Mouse (Mus musculus): Measurements from ENCODE around the gene Nxnl2. TPM values are rescaled to one million over a fixed set of nuclear protein-coding genes. Genes with fewer than 3 reads are reported as not detected.

Gene Nxnl2
- polyA plus RNA-seq (2016; fragmentation: Nextera tagmentation; extraction: Ambion mirVana), result 0.75 and 0.77 TPM in 2 replicates

DNA sequence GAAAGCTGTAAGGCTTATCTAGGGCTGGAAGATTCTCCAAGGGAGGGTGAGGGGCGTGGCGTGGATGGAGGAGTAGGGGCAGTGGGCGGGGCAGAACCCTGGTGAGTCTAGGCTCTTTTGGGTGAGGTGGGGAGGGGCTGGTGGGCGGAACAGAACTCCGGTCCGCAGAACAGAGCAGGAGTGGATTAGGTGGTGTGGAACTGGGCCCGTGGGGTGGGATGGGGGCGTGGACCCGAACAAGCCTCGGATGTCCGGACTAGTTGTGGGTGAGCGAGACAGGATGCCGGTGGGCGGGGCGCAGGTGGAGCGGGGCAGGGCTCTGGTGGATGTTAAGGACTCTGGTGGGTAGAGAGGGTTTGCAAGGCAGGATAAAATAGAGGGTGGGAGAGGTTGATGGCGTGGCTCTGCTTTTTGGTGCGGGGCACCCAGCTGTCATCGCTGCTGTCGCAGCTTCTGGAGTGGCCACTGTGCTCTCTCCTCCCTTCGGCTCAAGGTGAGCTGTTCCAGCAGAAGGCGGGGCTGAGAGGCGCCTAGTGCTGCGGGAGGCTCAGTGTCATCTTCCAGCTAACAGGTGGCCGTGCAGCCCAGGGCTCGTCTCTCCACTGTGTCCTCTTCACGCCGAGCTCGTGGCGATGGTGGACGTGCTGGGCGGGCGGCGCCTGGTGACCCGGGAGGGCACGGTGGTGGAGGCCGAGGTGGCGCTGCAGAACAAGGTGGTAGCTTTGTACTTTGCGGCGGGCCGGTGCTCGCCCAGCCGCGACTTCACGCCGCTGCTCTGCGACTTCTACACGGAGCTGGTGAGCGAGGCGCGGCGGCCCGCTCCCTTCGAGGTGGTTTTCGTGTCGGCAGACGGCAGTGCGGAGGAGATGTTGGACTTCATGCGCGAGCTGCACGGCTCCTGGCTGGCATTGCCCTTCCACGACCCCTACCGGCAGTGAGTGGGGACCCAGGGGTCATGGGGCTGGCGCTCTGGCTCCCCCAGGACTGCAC is at the start of gene Nxnl2:
TSS of gene Nxnl2 (plus strand) at position 332 of the 990 bp plus-strand sequence.
- no peaks in the 10 kb centered on the region for H3K36me3 ChIP-seq
- peak; percentile 73 for ATAC-seq (ENCODE audit: low FRiP score, low read depth)
- peaks cover 51% of the 10 kb centered on the region for H3K27me3 ChIP-seq
- under 1% methylated on average over 64 of the region's 64 CpGs for WGBS
- H3K9me3 ChIP-seq, result no peaks in the 10 kb centered on the region
- H3K4me3 ChIP-seq, result peak within 1 kb of the TSS; percentile 49
- peaks cover 17% of the 10 kb centered on the region for H3K4me1 ChIP-seq
- H3K27ac ChIP-seq (replicated peaks), result no peak within 1 kb of the TSS
- peak within 1 kb of the TSS; percentile 47 for H3K9ac ChIP-seq (replicated peaks)
- H3K4me2 ChIP-seq (replicated peaks), result peak within 1 kb of the TSS; percentile 95

DNA sequence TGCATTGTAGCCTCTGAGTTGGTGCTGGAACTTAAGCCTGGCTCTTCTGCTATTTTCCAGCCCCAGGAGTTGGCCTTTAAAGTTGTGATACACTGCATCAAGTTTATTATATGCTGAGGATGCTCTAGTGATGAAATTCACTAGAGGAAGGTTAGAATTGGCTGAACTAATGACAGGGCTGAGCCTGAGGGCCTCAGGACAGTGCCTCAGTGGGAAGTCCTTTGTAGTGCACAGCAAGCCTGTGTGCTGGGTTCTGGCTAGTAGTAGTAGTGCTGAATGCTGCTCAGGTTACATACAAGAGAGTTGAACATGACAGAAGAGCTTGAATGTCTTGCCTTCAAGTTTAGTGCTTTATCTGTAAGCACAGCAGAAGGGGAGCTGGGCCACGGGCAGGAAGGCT is 48.9 kb upstream of the Nxnl2 start:
- ATAC-seq (ENCODE audit: low FRiP score, low read depth), result no peak
- H3K9me3 ChIP-seq, result no peaks in the 10 kb centered on the region
- WGBS, result 40% methylated on average over 1 of the region's 1 CpGs
- H3K4me2 ChIP-seq (replicated peaks), result no peak overlapping the region
- no peak overlapping the region for H3K4me3 ChIP-seq
- 0 out of 2 replicates have a peak, but pooled peaks cover 14% of the 10 kb centered on the region for H3K36me3 ChIP-seq
- H3K27ac ChIP-seq (replicated peaks), result no peak overlapping the region
- peaks cover 37% of the 10 kb centered on the region for H3K4me1 ChIP-seq
- H3K9ac ChIP-seq (replicated peaks), result no peak overlapping the region
- H3K27me3 ChIP-seq, result no peaks in the 10 kb centered on the region

DNA sequence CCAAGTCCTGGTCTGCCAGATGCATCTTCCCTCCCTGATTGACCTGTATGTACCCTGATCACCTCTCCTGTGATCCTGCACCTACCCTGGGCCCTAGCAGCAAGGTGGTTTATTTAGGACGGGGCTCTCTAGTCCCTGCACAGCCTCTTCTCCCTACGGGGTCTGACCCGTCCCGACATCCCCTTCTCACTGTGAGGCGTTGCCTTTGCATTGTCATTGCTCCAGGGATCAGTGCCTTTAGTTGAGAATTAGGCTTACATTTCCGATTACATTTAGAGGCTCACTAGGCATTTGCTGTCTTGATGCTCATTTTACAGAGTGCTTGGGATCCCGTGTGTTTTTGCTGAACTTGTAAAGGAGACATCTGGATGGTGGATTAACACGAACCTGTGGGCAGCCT is 48.1 kb upstream of the Nxnl2 start:
- H3K4me3 ChIP-seq, result no peak overlapping the region
- no peak overlapping the region for H3K4me2 ChIP-seq (replicated peaks)
- H3K27ac ChIP-seq (replicated peaks), result no peak overlapping the region
- 81% methylated on average over 8 of the region's 8 CpGs for WGBS
- no peaks in the 10 kb centered on the region for H3K9me3 ChIP-seq
- H3K27me3 ChIP-seq, result no peaks in the 10 kb centered on the region
- H3K36me3 ChIP-seq, result peaks cover 15% of the 10 kb centered on the region; the same call in 1 of the 2 replicates
- H3K4me1 ChIP-seq, result peaks cover 37% of the 10 kb centered on the region
- no peak overlapping the region for H3K9ac ChIP-seq (replicated peaks)
- ATAC-seq (ENCODE audit: low FRiP score, low read depth), result no peak

DNA sequence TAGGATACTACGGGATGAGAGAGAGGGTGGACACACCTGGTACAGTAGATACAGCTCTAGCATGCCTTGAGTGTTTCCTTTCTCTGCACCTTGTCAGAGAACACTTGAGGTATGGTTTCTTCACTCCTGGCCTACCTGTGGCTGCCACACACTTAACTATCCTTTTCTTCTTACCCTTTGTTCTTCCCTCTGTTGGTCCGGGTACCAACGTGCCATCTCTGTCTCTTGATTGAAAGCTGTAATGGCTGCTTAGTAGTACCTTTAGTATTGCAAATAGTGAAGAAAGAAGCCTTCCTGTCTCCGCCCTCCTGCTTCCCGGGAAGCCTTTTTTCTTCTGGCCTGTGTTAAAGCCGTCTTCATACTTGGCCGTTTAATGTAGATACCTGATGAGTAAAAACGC is 45.5 kb upstream of the Nxnl2 start:
- no peak for ATAC-seq (ENCODE audit: low FRiP score, low read depth)
- 85% methylated on average over 8 of the region's 8 CpGs for WGBS

DNA sequence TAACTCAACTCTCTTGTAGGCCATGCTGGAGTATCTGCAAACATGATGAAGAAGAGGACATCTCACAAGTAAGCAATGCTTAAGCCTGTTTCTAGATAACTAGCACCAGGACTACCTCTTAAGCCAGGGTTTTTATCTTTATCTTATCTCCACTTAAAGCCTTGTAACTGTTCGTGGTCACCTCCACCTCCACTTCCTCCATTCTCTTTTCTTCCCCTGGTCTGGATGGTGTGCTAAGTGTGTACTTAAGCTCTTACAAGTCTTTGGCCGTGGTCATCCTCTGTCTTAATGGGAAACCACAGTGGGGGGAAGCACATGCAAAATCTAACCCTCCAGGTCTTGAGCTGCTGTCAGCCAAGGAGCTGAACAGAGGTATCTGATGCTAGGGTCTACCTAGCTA is 42.9 kb upstream of the Nxnl2 start:
- Histone ChIP-seq H3K9ac (replicated peaks) (no peak overlapping the region), H3K27me3 (no peaks in the 10 kb centered on the region), H3K9me3 (no peaks in the 10 kb centered on the region), H3K4me1 (0 out of 2 replicates have a peak, but pooled peaks cover 3% of the 10 kb centered on the region), H3K4me3 (no peak overlapping the region), H3K27ac (replicated peaks) (no peak overlapping the region), H3K36me3 (peaks cover 43% of the 10 kb centered on the region), H3K4me2 (replicated peaks) (no peak overlapping the region)
- no peak for ATAC-seq (ENCODE audit: low FRiP score, low read depth)
- WGBS, result 85% methylated on average over 2 of the region's 2 CpGs

More for the DNA sequence above, 45.5 kb upstream of the Nxnl2 start:
- H3K4me3 ChIP-seq, result no peak overlapping the region
- H3K36me3 ChIP-seq, result peaks cover 31% of the 10 kb centered on the region
- H3K27ac ChIP-seq (replicated peaks), result no peak overlapping the region
- no peak overlapping the region for H3K9ac ChIP-seq (replicated peaks)
- H3K4me1 ChIP-seq, result peaks cover 20% of the 10 kb centered on the region
- H3K27me3 ChIP-seq, result no peaks in the 10 kb centered on the region
- no peak overlapping the region for H3K4me2 ChIP-seq (replicated peaks)
- no peaks in the 10 kb centered on the region for H3K9me3 ChIP-seq

DNA sequence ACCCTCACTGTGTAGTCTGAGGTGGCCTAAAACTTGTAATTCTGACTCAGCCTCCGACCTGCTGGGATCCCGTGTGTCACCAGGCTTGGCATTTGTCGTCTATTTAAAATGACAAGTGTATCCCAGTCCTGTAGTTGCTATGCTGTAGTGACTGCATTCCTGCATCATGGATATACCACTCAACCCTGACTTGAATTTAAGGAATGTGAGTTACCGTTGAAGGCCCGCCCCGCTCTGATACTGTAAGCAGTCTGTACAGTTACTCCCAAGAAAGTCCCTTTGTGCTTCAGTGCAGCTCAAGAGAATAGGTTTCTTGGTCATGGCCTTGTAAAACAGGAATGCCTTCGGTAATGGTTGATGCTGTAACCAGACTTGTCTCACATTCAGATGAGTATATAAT is 42.4 kb upstream of the Nxnl2 start:
- Histone ChIP-seq H3K36me3 (peaks cover 41% of the 10 kb centered on the region), H3K27me3 (no peaks in the 10 kb centered on the region), H3K27ac (replicated peaks) (no peak overlapping the region), H3K4me2 (replicated peaks) (no peak overlapping the region), H3K9ac (replicated peaks) (no peak overlapping the region), H3K9me3 (no peaks in the 10 kb centered on the region), H3K4me3 (no peak overlapping the region), H3K4me1 (no peaks in the 10 kb centered on the region)
- ATAC-seq (ENCODE audit: low FRiP score, low read depth), result no peak
- WGBS, result 96% methylated on average over 7 of the region's 7 CpGs

DNA sequence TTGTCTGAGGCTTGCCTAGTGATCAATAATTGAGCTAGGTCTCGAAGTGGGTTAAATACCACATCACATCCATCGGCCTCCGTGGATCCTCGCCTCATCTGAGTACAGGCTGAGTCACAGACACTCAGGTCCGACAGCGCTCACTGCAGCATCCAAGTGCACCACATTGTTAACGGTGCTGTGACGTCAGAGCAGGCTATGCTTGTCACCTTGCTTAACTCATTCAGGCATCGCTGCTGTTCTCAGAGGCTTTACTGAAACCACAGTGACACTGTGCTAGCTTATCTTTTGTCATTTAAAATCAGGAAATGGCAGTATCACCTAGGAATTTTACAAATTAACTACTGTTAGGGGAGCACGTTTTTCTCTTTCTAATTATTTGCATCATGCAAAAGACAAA is 39.6 kb upstream of the Nxnl2 start:
- Histone ChIP-seq H3K4me3 (no peak overlapping the region), H3K27ac (replicated peaks) (no peak overlapping the region), H3K4me1 (no peaks in the 10 kb centered on the region), H3K4me2 (replicated peaks) (no peak overlapping the region), H3K36me3 (peaks cover 41% of the 10 kb centered on the region), H3K9ac (replicated peaks) (no peak overlapping the region), H3K9me3 (no peaks in the 10 kb centered on the region), H3K27me3 (no peaks in the 10 kb centered on the region)
- WGBS, result 88% methylated on average over 10 of the region's 10 CpGs
- no peak for ATAC-seq (ENCODE audit: low FRiP score, low read depth)

DNA sequence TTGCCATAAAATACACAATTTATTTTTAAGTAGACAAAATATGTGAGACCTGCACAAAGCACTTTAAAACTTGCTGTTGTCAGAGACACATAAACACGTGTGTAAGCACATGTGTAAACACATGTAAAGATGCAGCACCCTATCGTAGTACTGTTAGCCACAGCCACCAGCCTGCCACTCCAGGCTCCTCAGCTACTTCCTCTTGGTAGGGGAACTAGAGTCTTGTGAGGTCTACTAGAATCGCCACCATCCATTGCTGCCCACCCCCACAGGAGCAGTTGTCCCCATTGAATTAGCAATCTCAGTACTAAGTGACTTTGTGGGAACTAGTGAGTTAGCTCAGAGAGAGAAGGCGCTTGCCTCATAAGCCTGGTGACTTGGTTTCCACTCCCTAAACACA is 34.5 kb upstream of the Nxnl2 start:
- Histone ChIP-seq H3K4me3 (no peak overlapping the region), H3K27ac (replicated peaks) (no peak overlapping the region), H3K27me3 (no peaks in the 10 kb centered on the region), H3K36me3 (peaks cover 36% of the 10 kb centered on the region), H3K9ac (replicated peaks) (no peak overlapping the region), H3K4me2 (replicated peaks) (no peak overlapping the region), H3K4me1 (no peaks in the 10 kb centered on the region), H3K9me3 (no peaks in the 10 kb centered on the region)
- 86% methylated on average over 4 of the region's 4 CpGs for WGBS
- no peak for ATAC-seq (ENCODE audit: low FRiP score, low read depth)

DNA sequence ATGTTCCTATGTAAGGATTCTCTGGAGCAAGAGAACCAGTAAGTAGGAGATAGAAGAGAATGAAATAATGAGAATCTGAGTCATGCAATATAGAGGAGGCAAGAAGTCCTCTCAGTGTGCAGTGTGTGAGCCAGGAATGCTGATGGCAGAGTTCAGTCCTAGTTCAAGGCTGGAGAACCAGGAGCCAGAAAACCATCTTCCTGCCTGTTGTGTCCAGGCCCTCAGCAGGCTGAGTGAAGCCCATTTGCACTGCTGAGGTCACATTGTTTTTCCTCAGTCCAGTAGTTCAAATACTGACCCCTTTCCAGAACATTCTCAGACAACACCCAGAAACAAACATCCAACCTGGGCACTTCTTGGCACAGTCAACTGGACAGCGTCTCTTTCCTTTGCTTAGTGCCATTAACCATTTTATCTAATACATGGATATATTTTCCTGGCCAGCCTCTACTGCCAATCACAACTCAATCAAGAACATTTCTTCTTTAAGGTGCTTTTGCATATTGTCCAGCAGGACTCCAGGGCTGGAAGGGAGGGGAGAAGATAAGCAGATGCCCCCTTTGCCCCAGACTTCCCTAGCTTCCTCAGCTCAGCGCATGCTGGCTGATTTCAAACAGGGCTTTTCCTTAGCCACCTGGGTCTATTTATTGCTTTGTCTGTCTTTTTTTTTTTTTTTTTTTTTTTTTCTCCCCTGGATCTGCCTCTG is 33.7 kb upstream of the Nxnl2 start:
- Histone ChIP-seq H3K4me2 (replicated peaks) (no peak overlapping the region), H3K36me3 (peaks cover 41% of the 10 kb centered on the region), H3K27me3 (no peaks in the 10 kb centered on the region), H3K4me3 (no peak overlapping the region), H3K4me1 (no peaks in the 10 kb centered on the region), H3K9ac (replicated peaks) (no peak overlapping the region), H3K27ac (replicated peaks) (no peak overlapping the region), H3K9me3 (no peaks in the 10 kb centered on the region)
- WGBS, result 72% methylated on average over 2 of the region's 2 CpGs
- 0 out of 2 replicates have a peak, but pooled peaks have one; percentile 9 for ATAC-seq (ENCODE audit: low FRiP score, low read depth)

DNA sequence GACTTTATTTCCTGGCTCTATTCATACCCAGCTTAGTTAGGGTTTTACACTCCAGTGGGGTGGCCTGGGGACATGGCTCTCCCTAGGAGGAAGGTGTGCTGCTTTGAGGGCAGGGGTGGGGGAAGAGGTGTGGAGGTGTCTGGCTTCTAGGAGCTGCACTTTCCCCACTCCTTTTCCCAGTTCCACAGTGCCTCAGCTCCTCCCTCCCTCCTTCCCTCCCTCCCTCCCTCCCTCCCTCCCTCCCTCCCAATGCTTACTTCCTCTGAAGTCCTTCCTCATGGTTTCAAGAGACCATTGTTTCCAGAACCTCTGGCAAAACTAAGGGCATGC is 33.2 kb upstream of the Nxnl2 start:
- H3K4me2 ChIP-seq (replicated peaks), result no peak overlapping the region
- no peak overlapping the region for H3K9ac ChIP-seq (replicated peaks)
- no peaks in the 10 kb centered on the region for H3K9me3 ChIP-seq
- no peaks in the 10 kb centered on the region for H3K27me3 ChIP-seq
- no peaks in the 10 kb centered on the region for H3K4me1 ChIP-seq
- H3K27ac ChIP-seq (replicated peaks), result no peak overlapping the region
- H3K36me3 ChIP-seq, result peaks cover 37% of the 10 kb centered on the region
- 0 out of 2 replicates have a peak, but pooled peaks have one; percentile 19 for ATAC-seq (ENCODE audit: low FRiP score, low read depth)
- H3K4me3 ChIP-seq, result no peak overlapping the region

DNA sequence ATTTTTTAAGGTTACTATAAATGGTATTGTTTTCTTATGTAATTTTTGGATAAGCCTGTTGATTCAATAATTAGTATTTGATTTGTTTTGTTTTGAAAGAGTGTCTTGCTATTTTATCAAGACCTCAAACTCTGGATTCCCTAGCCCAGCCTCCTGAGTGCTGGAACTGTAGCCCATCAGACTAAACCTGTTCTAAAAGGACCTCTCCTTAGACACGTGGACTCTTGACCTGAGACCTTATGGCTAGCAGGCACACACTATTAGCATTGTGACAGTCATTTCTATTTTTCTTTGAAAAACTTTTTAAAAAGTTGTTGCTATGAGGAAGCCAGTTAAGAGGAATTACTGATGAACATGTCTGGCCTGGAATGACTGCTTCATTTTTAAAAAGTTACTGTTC is 23.7 kb upstream of the Nxnl2 start:
- peaks cover 66% of the 10 kb centered on the region for H3K36me3 ChIP-seq
- 92% methylated on average over 1 of the region's 1 CpGs for WGBS
- no peak for ATAC-seq (ENCODE audit: low FRiP score, low read depth)
- no peak overlapping the region for H3K4me2 ChIP-seq (replicated peaks)
- H3K9ac ChIP-seq (replicated peaks), result no peak overlapping the region
- no peaks in the 10 kb centered on the region for H3K27me3 ChIP-seq
- no peak overlapping the region for H3K4me3 ChIP-seq
- H3K9me3 ChIP-seq, result no peaks in the 10 kb centered on the region
- H3K27ac ChIP-seq (replicated peaks), result no peak overlapping the region
- no peaks in the 10 kb centered on the region for H3K4me1 ChIP-seq

DNA sequence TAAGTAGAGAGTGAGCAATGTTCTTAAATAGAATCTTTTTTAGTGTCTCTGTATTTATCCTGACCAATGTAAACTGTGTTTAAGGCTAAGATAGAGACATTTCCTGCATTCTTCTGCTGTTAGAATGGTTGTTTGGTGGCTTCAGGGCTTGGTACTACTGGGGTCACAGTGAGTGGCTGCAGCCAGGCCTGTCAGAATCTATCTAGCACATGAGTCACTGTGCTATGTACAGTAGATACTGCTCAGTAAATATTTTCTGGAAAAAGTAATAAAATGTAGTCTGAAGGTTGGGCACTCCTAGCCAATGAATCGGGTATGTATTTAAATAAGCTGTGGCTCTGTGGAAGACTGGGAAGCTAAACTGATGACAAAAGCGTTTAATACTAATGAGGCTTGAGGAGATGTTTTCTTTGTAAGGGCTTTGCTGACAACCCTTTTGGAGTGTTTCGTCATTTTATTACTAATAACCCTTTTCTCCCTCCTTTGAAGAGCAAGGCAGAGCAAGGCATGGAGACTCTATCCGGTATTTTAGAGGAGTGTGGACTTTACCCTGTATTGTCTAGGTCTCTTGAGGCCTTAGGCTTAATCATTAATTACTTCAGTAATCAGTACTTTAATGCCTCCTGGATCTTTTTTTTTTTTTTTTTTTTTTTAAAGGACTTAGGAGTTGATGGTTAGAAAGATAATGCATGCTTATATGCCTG is 17.7 kb upstream of the Nxnl2 start:
- H3K27me3 ChIP-seq, result no peaks in the 10 kb centered on the region
- ATAC-seq (ENCODE audit: low FRiP score, low read depth), result no peak
- 85% methylated on average over 4 of the region's 4 CpGs for WGBS
- no peak overlapping the region for H3K9ac ChIP-seq (replicated peaks)
- no peak overlapping the region for H3K4me2 ChIP-seq (replicated peaks)
- no peak overlapping the region for H3K4me3 ChIP-seq
- H3K27ac ChIP-seq (replicated peaks), result no peak overlapping the region
- peaks cover 61% of the 10 kb centered on the region for H3K36me3 ChIP-seq
- no peaks in the 10 kb centered on the region for H3K4me1 ChIP-seq
- no peaks in the 10 kb centered on the region for H3K9me3 ChIP-seq
